Mouse (Mus musculus): ENCODE data around the gene Gm3618.
"Not testable (repeated sequence)": the region's sequence is repeated elsewhere in the genome, so short reads cannot be mapped to it uniquely, and the experiment has no call there.

Gm3618 gene

DNA sequence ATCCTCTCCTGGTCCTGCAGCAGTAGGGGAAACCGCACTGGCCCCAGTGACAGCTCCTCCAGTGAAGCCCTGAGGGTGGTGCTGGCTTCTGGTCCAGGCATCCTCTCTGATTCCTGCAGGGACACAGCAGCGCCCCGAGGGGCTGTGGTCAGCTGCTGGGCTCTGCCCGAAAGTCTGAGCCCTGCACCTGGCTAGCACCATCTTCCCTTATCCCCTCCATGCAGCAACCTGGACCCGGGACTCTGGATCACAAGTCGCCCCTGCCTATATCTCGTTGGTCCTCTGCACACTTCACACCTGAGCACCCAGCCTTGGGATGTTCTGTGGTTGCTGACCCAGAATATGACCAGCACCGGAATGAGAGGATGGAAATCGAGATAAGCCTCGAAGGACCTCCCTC, at the start of gene Gm3618:
TSS of gene Gm3618 (minus strand) at position 101 of the 400 bp plus-strand sequence.
- in situ Hi-C loops (cut with MboI; ENCODE audit: low sequenced_read_pairs), result not testable (repeated sequence)

DNA sequence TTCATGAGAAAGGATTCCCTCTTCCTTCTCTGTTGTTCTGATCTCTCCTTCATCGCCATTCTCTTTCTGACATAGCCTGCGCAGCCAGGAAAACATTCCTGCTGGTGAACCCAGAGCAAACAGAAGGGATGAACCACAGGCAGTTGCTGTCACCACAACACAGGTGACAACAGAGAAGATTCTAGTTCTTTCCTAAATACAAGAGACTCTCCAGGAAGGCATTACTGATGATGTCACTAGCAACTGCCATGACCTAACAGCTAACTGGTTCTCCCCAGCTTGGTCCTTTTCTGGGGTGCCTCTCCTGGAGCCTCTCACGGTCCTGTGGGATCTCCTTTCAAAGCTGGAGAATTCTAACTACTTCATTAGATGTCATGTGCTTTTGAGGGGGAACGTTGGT, 46.7 kb upstream of the Gm3618 start, which contains the start of gene Gm16440:
TSS of gene Gm16440 (minus strand) at position 101 of the 400 bp plus-strand sequence.
- in situ Hi-C loops (cut with MboI; ENCODE audit: low sequenced_read_pairs), result not testable (repeated sequence)

DNA sequence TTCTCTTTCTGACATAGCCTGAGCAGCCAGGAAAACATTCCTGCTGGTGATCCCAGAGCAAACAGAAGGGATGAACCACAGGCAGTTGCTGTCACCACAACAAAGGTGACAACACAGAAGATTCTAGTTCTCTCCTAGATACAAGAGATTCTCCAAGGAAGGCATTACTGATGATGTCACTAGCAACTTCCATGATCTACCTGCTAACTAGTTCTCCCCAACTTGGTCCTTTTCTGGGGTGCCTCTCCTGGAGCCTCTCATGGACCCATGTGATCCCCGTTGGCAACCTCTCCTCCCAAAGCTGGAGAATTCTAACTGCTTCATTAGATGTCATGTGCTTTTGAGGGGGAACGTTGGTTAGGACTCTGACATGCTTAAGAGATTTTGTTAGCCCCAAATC, 38.7 kb downstream of the Gm3618 start, which contains the start of gene Gm21103:
TSS of gene Gm21103 (minus strand) at position 101 of the 400 bp plus-strand sequence.
- in situ Hi-C loops (cut with MboI; ENCODE audit: low sequenced_read_pairs), result not testable (repeated sequence)

DNA sequence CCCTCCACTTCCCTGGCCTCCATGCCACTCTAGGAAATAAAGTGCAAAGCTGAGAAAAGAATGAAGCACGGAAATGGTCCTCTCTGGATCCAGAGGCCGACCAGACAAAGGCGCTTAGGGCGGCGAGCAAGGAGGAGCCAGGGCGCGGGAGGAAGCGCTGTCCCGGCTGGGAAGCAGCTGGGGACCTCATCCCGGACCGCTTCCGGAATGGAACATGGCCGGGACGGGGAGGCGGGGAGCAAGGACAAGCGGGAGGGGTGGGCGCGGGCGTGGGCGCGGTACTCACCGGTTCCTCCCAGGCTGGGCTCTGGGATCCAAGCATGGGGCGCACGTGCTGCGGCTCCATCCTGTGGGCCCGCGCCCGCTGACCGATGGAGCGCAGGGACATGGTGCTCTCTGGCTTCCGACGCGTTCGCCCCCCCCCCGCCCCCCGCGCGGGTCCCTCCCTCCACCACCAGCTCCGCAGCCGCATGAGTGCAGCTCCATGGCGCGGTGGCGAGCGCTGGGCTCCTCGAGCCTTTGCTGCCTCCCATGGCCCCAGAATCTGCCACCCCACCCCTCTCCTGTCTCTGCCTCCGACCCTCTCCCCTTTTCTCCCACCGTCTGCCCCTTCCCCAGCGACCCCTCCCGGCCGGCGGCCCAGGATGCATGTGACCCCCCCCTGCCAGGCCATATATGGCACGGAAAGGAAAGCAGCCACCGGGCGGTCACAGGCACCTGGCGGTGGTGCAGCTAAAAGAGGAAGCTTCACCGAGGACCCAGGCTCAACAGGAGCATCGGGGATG, 56.4 kb downstream of the Gm3618 start, which contains the start of gene Gm3411:
TSS of gene Gm3411 (minus strand) at position 320 of the 785 bp plus-strand sequence.
- in situ Hi-C loops (cut with MboI; ENCODE audit: low sequenced_read_pairs), result not testable (repeated sequence)
